Mouse (Mus musculus) neural tube, embryonic 14.5 days (tissue): ENCODE results near the gene Prdm16. TPM values are rescaled to one million over a fixed set of nuclear protein-coding genes. Genes with fewer than 3 reads are reported as not detected.

Source experiments
- ATAC-seq: fragments of 200-750 bp; cut with Nextera tagmentation; 2 replicates; pipeline ENCODE4 v1.8.0; 2017; ENCODE audit warnings: low read depth, mild to moderate bottlenecking, moderate TSS enrichment, moderate library complexity
- H3K27ac ChIP-seq: fragments of 300-500 bp; sonication (generic); 2 replicates; pipeline ENCODE4 v1.5.1; 2014; ENCODE audit warnings: low read depth, mild to moderate bottlenecking, control low read depth, low read length, moderate library complexity, mixed read lengths
- H3K27me3 ChIP-seq: fragments of 300-500 bp; sonication (generic); 2 replicates; pipeline ENCODE4 v1.6.1; 2014; ENCODE audit warnings: low read length; ENCODE audit not compliant: control insufficient read depth, insufficient read depth
- H3K36me3 ChIP-seq: fragments of 300-500 bp; sonication (generic); 2 replicates; pipeline ENCODE4 v1.6.1; 2014; ENCODE audit warnings: low read length, mixed read lengths; ENCODE audit not compliant: control insufficient read depth, insufficient read depth
- H3K4me1 ChIP-seq: fragments of 300-500 bp; sonication (generic); 2 replicates; pipeline ENCODE4 v1.6.1; 2014; ENCODE audit warnings: low read length; ENCODE audit not compliant: control insufficient read depth, insufficient read depth
- H3K4me2 ChIP-seq: fragments of 300-500 bp; sonication (generic); 2 replicates; pipeline ENCODE4 v1.6.1; 2014; ENCODE audit warnings: mild to moderate bottlenecking, low read depth, low read length, control low read depth
- H3K4me3 ChIP-seq: fragments of 300-500 bp; sonication (generic); 2 replicates; pipeline ENCODE4 v1.5.1; 2014; ENCODE audit warnings: low read depth, low read length, control low read depth, mixed read lengths
- H3K9ac ChIP-seq: fragments of 300-500 bp; sonication (generic); replicated peaks from 2 replicates; pipeline ENCODE4 v1.6.1; 2014; ENCODE audit warnings: low read depth, mild to moderate bottlenecking, control low read depth, low read length, mixed read lengths
- H3K9me3 ChIP-seq: fragments of 300-500 bp; sonication (generic); 2 replicates; pipeline ENCODE4 v1.6.1; 2016; ENCODE audit warnings: low read length; ENCODE audit not compliant: control insufficient read depth
- WGBS: fragments of 180-500 bp; shearing (Covaris S2); extraction: QIAGEN DNeasy Blood & Tissue Kit; methylation state at CpG from one replicate; pipeline ENCODE4 v1.1.7; 2014; 5-methylcytosine and 5-hydroxymethylcytosine counted together
- polyA plus RNA-seq: library from polyadenylated mRNA; unstranded; fragments of >200 nt; fragmentation: Nextera tagmentation; extraction: Ambion mirVana; gene quantifications from 2 replicates; pipeline ENCODE4 v1.2.1, GENCODE M21; 2014

Prdm16 gene
- polyA plus RNA-seq, 1 experiment from 2014 or later = 4.6 TPM

DNA sequence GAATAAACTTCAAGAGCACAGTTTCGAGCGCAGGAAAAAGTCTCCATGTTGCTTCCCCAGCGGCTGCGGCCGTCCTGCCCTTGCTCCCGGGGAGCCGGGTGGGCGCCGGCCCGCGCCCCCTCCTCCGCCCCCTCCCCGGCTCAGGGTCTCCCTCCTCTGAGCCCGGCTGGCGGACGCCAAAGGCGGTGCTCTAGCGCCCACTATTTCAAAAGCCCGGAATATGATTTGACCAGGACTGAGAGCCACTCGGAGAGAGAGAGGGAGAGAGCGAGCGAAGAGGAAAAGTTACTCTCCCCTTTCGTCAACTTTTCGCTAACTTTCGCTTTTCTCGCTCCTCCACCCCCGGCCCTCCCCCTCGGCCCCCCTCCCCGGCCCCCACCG is 630 bp downstream of the Prdm16 start:
- H3K36me3 ChIP-seq = no peaks in the 10 kb centered on the region
- H3K9ac ChIP-seq = peak overlapping the region; percentile 50; the same call in 1 of the 2 replicates
- H3K4me2 ChIP-seq = peak overlapping the region; percentile 50
- H3K4me3 ChIP-seq = peak overlapping the region; percentile 36
- H3K27ac ChIP-seq = peak overlapping the region; percentile 57
- H3K4me1 ChIP-seq = 0 out of 2 replicates have a peak, but pooled peaks cover 8% of the 10 kb centered on the region
- under 1% methylated on average over 18 of the region's 30 CpGs for WGBS
- peak; percentile 47; the same call in 1 of the 2 replicates for ATAC-seq
- no peaks in the 10 kb centered on the region for H3K9me3 ChIP-seq
- peaks cover 41% of the 10 kb centered on the region for H3K27me3 ChIP-seq

GRCm38 (mm10) chr4:154635241-154636052 is 1.2 kb downstream of the Prdm16 start:
- Histone ChIP-seq H3K9ac (peak overlapping the region; percentile 46), H3K27ac (peak overlapping the region; percentile 57), H3K9me3 (no peaks in the 10 kb centered on the region), H3K27me3 (peaks cover 41% of the 10 kb centered on the region), H3K4me3 (peak overlapping the region; percentile 36), H3K36me3 (no peaks in the 10 kb centered on the region), H3K4me2 (peak overlapping the region; percentile 50), H3K4me1 (0 out of 2 replicates have a peak, but pooled peaks cover 8% of the 10 kb centered on the region)
- WGBS = under 1% methylated on average over 86 of the region's 94 CpGs
- peak; percentile 33; the same call in 1 of the 2 replicates for ATAC-seq

- H3K27ac ChIP-seq = no peak overlapping the region
- no peaks in the 10 kb centered on the region for H3K9me3 ChIP-seq
- 7% methylated on average over 44 of the region's 44 CpGs for WGBS
- H3K27me3 ChIP-seq = peaks cover 35% of the 10 kb centered on the region
- peak overlapping the region; percentile 36 for H3K4me3 ChIP-seq
- peak overlapping the region; percentile 46 for H3K9ac ChIP-seq
- 0 out of 2 replicates have a peak, but pooled peaks cover 8% of the 10 kb centered on the region for H3K4me1 ChIP-seq
- H3K36me3 ChIP-seq = no peaks in the 10 kb centered on the region
- no peak for ATAC-seq
- peak overlapping the region; percentile 50; the same call in 1 of the 2 replicates for H3K4me2 ChIP-seq
These were observed 2.0 kb downstream of the Prdm16 start for GRCm38 (mm10) chr4:154634470-154635240.

GRCm38 (mm10) chr4:154634001-154634400 is 2.7 kb downstream of the Prdm16 start:
- no peaks in the 10 kb centered on the region for H3K36me3 ChIP-seq
- H3K27me3 ChIP-seq = peaks cover 32% of the 10 kb centered on the region
- H3K4me1 ChIP-seq = 0 out of 2 replicates have a peak, but pooled peaks cover 8% of the 10 kb centered on the region
- no peak for ATAC-seq
- peak overlapping the region; percentile 50 for H3K4me2 ChIP-seq
- WGBS = 28% methylated on average over 3 of the region's 3 CpGs
- H3K4me3 ChIP-seq = peak overlapping the region; percentile 9; the same call in 1 of the 2 replicates
- H3K9ac ChIP-seq = no peak overlapping the region
- H3K9me3 ChIP-seq = no peaks in the 10 kb centered on the region
- H3K27ac ChIP-seq = no peak overlapping the region

DNA sequence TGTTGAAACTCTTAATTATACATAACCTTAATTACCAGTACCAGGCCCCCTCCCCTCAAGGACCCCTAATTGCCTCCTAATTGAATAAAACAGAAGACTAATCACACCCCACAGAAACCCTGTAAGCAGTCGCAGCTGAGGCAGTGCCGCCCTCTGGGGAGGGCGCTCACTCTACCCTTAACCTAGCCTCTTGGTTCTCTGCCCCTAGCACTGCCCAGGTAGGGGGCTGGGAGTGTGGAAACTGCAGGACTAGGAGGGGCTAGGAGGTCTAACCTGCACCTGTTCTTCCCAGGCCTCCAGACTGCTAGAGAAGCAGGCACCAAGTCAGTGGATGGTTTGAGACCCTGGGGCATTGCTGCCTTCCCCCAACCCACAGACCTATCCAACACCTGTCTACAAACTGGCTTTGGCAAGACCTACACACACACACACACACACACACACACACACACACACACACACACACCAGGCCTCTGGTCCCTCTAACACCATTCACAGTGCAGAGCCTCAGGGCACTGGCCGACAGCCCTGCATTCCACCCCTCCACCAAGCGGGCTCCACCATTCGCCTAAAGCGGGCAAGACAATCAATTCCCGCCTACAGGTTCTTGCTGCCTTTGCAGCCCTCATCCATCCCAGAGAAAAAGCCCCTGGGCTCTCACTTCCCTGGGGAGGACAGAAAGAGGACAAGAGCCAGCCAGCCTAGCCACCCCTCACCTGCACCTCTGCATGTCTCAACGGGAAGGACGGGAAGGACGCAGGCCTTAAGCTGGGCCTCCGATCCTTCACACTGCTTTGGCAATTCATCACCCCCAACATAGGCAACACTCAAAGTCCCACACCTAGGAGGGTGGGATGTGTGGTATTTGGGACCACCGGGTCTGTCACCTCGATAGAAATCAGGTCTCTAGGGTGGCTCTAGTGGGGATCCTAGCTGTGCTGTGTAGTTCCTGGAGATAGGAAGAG is 3.6 kb downstream of the Prdm16 start:
- Histone ChIP-seq H3K27me3 (peaks cover 31% of the 10 kb centered on the region), H3K9me3 (no peaks in the 10 kb centered on the region), H3K27ac (no peak overlapping the region), H3K4me3 (no peak overlapping the region), H3K9ac (no peak overlapping the region), H3K4me2 (peak overlapping the region; percentile 50), H3K36me3 (no peaks in the 10 kb centered on the region), H3K4me1 (0 out of 2 replicates have a peak, but pooled peaks cover 8% of the 10 kb centered on the region)
- ATAC-seq = no peak
- WGBS = 29% methylated on average over 14 of the region's 14 CpGs

GRCm38 (mm10) chr4:154630763-154631162 is 5.9 kb downstream of the Prdm16 start:
- H3K9ac ChIP-seq = no peak overlapping the region
- H3K4me1 ChIP-seq = peaks cover 14% of the 10 kb centered on the region
- H3K27ac ChIP-seq = no peak overlapping the region
- no peaks in the 10 kb centered on the region for H3K9me3 ChIP-seq
- H3K27me3 ChIP-seq = peaks cover 23% of the 10 kb centered on the region
- no peaks in the 10 kb centered on the region for H3K36me3 ChIP-seq
- H3K4me2 ChIP-seq = no peak overlapping the region
- 60% methylated on average over 3 of the region's 3 CpGs for WGBS
- no peak for ATAC-seq
- H3K4me3 ChIP-seq = no peak overlapping the region

DNA sequence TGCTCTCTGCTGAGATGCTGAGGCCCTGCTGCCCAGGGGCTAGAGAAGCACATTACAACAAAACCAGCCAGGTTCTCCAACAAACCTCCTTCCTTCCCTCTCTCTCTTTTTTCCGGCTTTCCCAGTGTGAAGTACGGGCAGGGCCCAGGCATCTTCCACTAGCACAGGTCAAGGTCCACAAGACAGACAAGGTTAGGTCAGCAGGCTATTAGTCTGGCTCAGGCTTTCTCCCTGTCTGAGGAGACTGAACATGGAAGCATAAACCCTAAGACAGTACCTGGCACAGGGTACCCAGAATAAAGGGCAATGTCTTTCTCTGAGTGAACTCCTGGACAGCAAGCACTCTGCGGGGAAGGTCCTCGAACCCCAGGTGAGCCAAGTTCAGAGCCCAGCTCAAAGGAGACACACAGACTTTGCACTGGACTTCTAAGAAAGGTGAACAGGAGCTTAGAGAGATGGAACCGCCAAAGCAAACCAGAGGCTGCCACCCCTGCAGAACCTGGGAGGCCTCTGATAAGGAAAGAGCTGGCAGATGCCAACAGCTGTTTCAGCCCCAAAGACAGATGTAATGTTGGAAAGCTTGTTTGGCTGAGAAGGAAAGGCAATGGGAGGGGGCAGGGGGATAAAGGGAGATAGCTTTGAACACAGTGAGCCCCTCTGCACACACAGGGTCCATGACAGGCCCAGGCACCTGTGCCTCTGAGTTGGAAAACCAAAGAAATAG is 9.1 kb downstream of the Prdm16 start:
- WGBS = 95% methylated on average over 5 of the region's 5 CpGs
- no peak overlapping the region for H3K27ac ChIP-seq
- peaks cover 9% of the 10 kb centered on the region for H3K27me3 ChIP-seq
- no peaks in the 10 kb centered on the region for H3K36me3 ChIP-seq
- no peaks in the 10 kb centered on the region for H3K9me3 ChIP-seq
- no peak overlapping the region for H3K9ac ChIP-seq
- no peak overlapping the region for H3K4me3 ChIP-seq
- H3K4me2 ChIP-seq = no peak overlapping the region
- ATAC-seq = no peak
- H3K4me1 ChIP-seq = peaks cover 16% of the 10 kb centered on the region

GRCm38 (mm10) chr4:154626282-154626681 is 10.4 kb downstream of the Prdm16 start:
- peaks cover 10% of the 10 kb centered on the region for H3K27me3 ChIP-seq
- no peaks in the 10 kb centered on the region for H3K36me3 ChIP-seq
- H3K27ac ChIP-seq = no peak overlapping the region
- WGBS = 97% methylated on average over 2 of the region's 2 CpGs
- no peak overlapping the region for H3K4me2 ChIP-seq
- no peak overlapping the region for H3K4me3 ChIP-seq
- peaks cover 16% of the 10 kb centered on the region for H3K4me1 ChIP-seq
- no peak for ATAC-seq
- no peaks in the 10 kb centered on the region for H3K9me3 ChIP-seq
- H3K9ac ChIP-seq = no peak overlapping the region
